ENCODE assay signal across 8 mouse cellular contexts in the genomic region with DNA sequence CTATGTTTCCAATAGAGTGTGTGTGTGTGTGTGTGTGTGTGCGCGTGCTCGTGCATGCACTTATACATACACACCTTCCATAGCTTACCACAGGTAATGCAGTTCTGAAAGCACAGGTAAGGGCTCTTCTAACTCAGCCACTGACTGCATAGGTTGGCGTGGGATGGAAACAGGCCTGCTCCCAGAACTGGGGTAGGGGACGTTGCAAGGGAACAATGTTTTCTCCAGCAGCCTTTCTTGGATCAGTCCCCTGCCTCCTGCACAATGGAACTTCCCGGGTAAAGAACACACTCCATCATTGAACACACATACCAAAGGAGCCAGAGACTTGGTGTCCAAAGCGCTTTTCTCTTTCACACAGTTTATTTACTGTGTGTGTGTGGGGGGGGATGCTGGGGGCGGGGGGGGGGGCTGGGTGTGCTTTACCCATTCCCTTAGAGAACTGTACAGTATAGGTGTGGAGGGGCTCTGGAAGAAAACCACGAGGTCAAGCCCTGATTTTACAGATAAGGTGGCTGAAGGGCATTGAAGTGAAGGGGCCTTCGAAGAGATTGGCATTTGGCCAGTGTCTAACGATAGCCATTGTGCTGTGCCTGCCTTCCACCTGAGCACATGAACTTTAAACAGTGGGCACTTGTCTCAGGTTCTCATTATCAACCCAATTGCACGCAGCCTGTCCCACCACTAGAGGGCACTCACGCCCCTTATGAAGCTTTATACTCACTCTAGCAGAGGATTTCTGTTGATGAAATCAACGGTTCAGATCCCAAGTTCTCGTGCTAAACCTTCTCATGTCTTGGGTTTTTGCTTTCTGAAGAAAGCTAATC. TPM values are rescaled to one million over a fixed set of nuclear protein-coding genes. Genes with fewer than 3 reads are reported as not detected.
A peak's percentile ranks its signal among the peaks of the same experiment; 100 is the strongest.
DNase-seq lines count a peak whose midpoint lies in the region; ATAC-seq lines count a peak whose summit lies in the region.

No protein-coding gene starts in this region.

- no peak overlapping the region for H3K4me3 ChIP-seq in heart, embryonic 11.5 days (ENCODE audit: low read depth, low read length)
- no peak overlapping the region for H3K4me3 ChIP-seq in embryonic facial prominence, embryonic 10.5 days

- intact Hi-C loops in heart, postnatal 14 days (cut with DNase I), result loop anchor here (5.0 kb wide), 1 partner anchor 86 kb away; no protein-coding TSS in a partner anchor

- peak; percentile 36 to 80 for DNase-seq in heart, adult 18-20 months
- DNase-seq in adrenal gland, adult 8-10 months, result peak; percentile 21
- DNase-seq in embryonic facial prominence, embryonic 10.5 days (ENCODE audit: low spot score), result peak; percentile 78
- peak; percentile 70 to 78 for DNase-seq in heart, postnatal 14 days
- peak; percentile 56 for DNase-seq in layer of hippocampus, adult 9-11 months
- peak; percentile 70 for DNase-seq in lung, postnatal 25 days (ENCODE audit: low spot score)
- peak; percentile 52 for DNase-seq in splenic B cell, adult 2 months (ENCODE audit: low read depth, low spot score)

- no peaks in the 10 kb centered on the region for H3K9me3 ChIP-seq in heart, embryonic 11.5 days (replicated peaks; ENCODE audit: control insufficient read depth, low read length)
- H3K9me3 ChIP-seq in embryonic facial prominence, embryonic 10.5 days, result no peaks in the 10 kb centered on the region

- 42% methylated on average over 15 of the region's 15 CpGs for WGBS in heart, embryonic 11.5 days (ENCODE audit: insufficient replicate concordance)
- WGBS in embryonic facial prominence, embryonic 10.5 days, result 46% methylated on average over 15 of the region's 15 CpGs

- H3K9ac ChIP-seq in heart, embryonic 11.5 days (ENCODE audit: low read depth, low read length), result no peak overlapping the region

- H3K27ac ChIP-seq in heart, embryonic 11.5 days (ENCODE audit: low read depth, low read length), result no peak overlapping the region
- no peak overlapping the region for H3K27ac ChIP-seq in embryonic facial prominence, embryonic 10.5 days (replicated peaks)

- no peak for ATAC-seq in heart, embryonic 11.5 days (replicated peaks; ENCODE audit: insufficient number of reproducible peaks, low FRiP score, low TSS enrichment)

- no peaks in the 10 kb centered on the region for H3K27me3 ChIP-seq in heart, embryonic 11.5 days (ENCODE audit: control insufficient read depth, insufficient read depth, low read length)
- H3K27me3 ChIP-seq in embryonic facial prominence, embryonic 10.5 days (replicated peaks; ENCODE audit: low read depth, poor library complexity, severe bottlenecking), result peaks cover 4% of the 10 kb centered on the region; the same call in 1 of the 2 replicates
- no peaks in the 10 kb centered on the region for H3K27me3 ChIP-seq in splenic B cell, adult 2 months (ENCODE audit: control insufficient read depth, insufficient read depth, low read length, poor library complexity, severe bottlenecking)

- no peak overlapping the region for H3K4me2 ChIP-seq in heart, embryonic 11.5 days

- no peaks in the 10 kb centered on the region for H3K4me1 ChIP-seq in heart, embryonic 11.5 days (ENCODE audit: control insufficient read depth, insufficient read depth, low read length)
- H3K4me1 ChIP-seq in embryonic facial prominence, embryonic 10.5 days, result no peaks in the 10 kb centered on the region

- H3K36me3 ChIP-seq in heart, embryonic 11.5 days (ENCODE audit: control insufficient read depth, insufficient read depth, low read length), result no peaks in the 10 kb centered on the region
- H3K36me3 ChIP-seq in embryonic facial prominence, embryonic 10.5 days (replicated peaks), result no peaks in the 10 kb centered on the region
- H3K36me3 ChIP-seq in splenic B cell, adult 2 months (ENCODE audit: control insufficient read depth, insufficient read depth, low read length, poor library complexity, severe bottlenecking), result no peaks in the 10 kb centered on the region

RNA-seq across cellular contexts. Expression of a gene that starts 48.0 kb away (rescaled TPM):
- total RNA-seq in heart, adult 18-20 months (2021), result under 1 TPM; 0.52 to 0.72 TPM
- 2.0 and 2.6 TPM in 2 replicates for polyA plus RNA-seq in heart, embryonic 11.5 days (2014; fragmentation: Nextera tagmentation; extraction: Ambion mirVana)
- under 1 TPM; 0.51 to 0.98 (median 0.80) TPM for total RNA-seq in adrenal gland, adult 8-10 months (2022)
- 0.14 and 0.19 TPM in 2 replicates for polyA plus RNA-seq in embryonic facial prominence, embryonic 10.5 days (2016; fragmentation: Nextera tagmentation; extraction: Ambion mirVana)
- total RNA-seq in heart, postnatal 14 days (2021), result 1 to 10 TPM; 1.0 to 1.2 TPM

Comparison
In these comparisons a context has a peak if more than half of its experiments do, and no peak if none do; other contexts are left out.
1. DNase-seq: peak in every context shown above with its lines; median percentile 78 in embryonic facial prominence, embryonic 10.5 days; 74 in heart, postnatal 14 days; 70 in lung, postnatal 25 days; 58 in heart, adult 18-20 months; 56 in layer of hippocampus, adult 9-11 months; 52 in splenic B cell, adult 2 months; 21 in adrenal gland, adult 8-10 months.